Mouse (Mus musculus) hindbrain, embryonic 12.5 days (tissue): ENCODE measurements at regions not wholly inside any gene's neighbourhood (a gene's known extent, or its start where the extent isn't known, plus 50 kb on each side); places are given as distances from the start of the nearest gene placed in this dataset.
A peak's percentile ranks its signal among the peaks of the same experiment; 100 is the strongest.

Experiments used
- ATAC-seq: fragments of 200-750 bp; cut with Nextera tagmentation; 2 replicates; pipeline ENCODE4 v1.8.0; 2017; ENCODE audit warnings: moderate TSS enrichment; ENCODE audit not compliant: low FRiP score
- H3K27ac ChIP-seq: fragments of 300-500 bp; sonication (generic); 2 replicates; pipeline ENCODE4 v1.5.1; 2016; ENCODE audit warnings: mild to moderate bottlenecking
- H3K27me3 ChIP-seq: fragments of 300-500 bp; sonication (generic); 2 replicates; pipeline ENCODE4 v1.6.1; 2016; ENCODE audit warnings: mild to moderate bottlenecking
- H3K36me3 ChIP-seq: fragments of 300-500 bp; sonication (generic); 2 replicates; pipeline ENCODE4 v1.6.1; 2016; ENCODE audit warnings: mild to moderate bottlenecking
- H3K4me1 ChIP-seq: fragments of 300-500 bp; sonication (generic); 2 replicates; pipeline ENCODE4 v1.6.1; 2016
- H3K4me2 ChIP-seq: fragments of 300-500 bp; sonication (generic); replicated peaks from 2 replicates; pipeline ENCODE4 v1.6.1; 2016; ENCODE audit warnings: mild to moderate bottlenecking
- H3K4me3 ChIP-seq: fragments of 300-500 bp; sonication (generic); 2 replicates; pipeline ENCODE4 v1.5.1; 2016; ENCODE audit warnings: mild to moderate bottlenecking
- H3K9ac ChIP-seq: fragments of 300-500 bp; sonication (generic); 2 replicates; pipeline ENCODE4 v1.6.1; 2016; ENCODE audit warnings: mild to moderate bottlenecking, moderate library complexity
- H3K9me3 ChIP-seq: fragments of 300-500 bp; sonication (generic); replicated peaks from 2 replicates; pipeline ENCODE4 v1.6.1; 2016; ENCODE audit warnings: mild to moderate bottlenecking
- WGBS: fragments of 180-500 bp; shearing (Covaris S2); methylation state at CpG from one replicate; pipeline ENCODE4 v1.1.7; 2016; 5-methylcytosine and 5-hydroxymethylcytosine counted together

GRCm38 (mm10) chr6:93353353-93354125, 410.2 kb upstream of the Adamts9 start:
- Histone ChIP-seq H3K27me3 (0 out of 2 replicates have a peak, but pooled peaks cover 4% of the 10 kb centered on the region), H3K4me1 (no peaks in the 10 kb centered on the region), H3K9me3 (no peaks in the 10 kb centered on the region), H3K4me2 (no peak overlapping the region), H3K9ac (no peak overlapping the region), H3K36me3 (no peaks in the 10 kb centered on the region), H3K27ac (no peak overlapping the region), H3K4me3 (no peak overlapping the region)
- ATAC-seq = no peak
- WGBS = 79% methylated on average over 12 of the region's 12 CpGs

GRCm38 (mm10) chr6:93349936-93350700, 406.8 kb upstream of the Adamts9 start:
- 57% methylated on average over 7 of the region's 7 CpGs for WGBS
- Histone ChIP-seq H3K9me3 (no peaks in the 10 kb centered on the region), H3K4me2 (no peak overlapping the region), H3K9ac (no peak overlapping the region), H3K4me1 (no peaks in the 10 kb centered on the region), H3K4me3 (no peak overlapping the region), H3K27me3 (no peaks in the 10 kb centered on the region), H3K27ac (no peak overlapping the region), H3K36me3 (no peaks in the 10 kb centered on the region)
- no peak for ATAC-seq

GRCm38 (mm10) chr6:93348141-93348540, 404.8 kb upstream of the Adamts9 start:
- H3K36me3 ChIP-seq = no peaks in the 10 kb centered on the region
- no peak overlapping the region for H3K4me3 ChIP-seq
- 89% methylated on average over 3 of the region's 3 CpGs for WGBS
- H3K27ac ChIP-seq = no peak overlapping the region
- ATAC-seq = no peak
- no peaks in the 10 kb centered on the region for H3K4me1 ChIP-seq
- H3K27me3 ChIP-seq = no peaks in the 10 kb centered on the region
- H3K9ac ChIP-seq = no peak overlapping the region
- H3K9me3 ChIP-seq = no peaks in the 10 kb centered on the region
- H3K4me2 ChIP-seq = no peak overlapping the region

GRCm38 (mm10) chr6:93328683-93329082, 385.4 kb upstream of the Adamts9 start:
- Histone ChIP-seq H3K36me3 (no peaks in the 10 kb centered on the region), H3K27ac (no peak overlapping the region), H3K4me2 (no peak overlapping the region), H3K4me3 (no peak overlapping the region), H3K9ac (no peak overlapping the region), H3K27me3 (no peaks in the 10 kb centered on the region), H3K4me1 (no peaks in the 10 kb centered on the region), H3K9me3 (no peaks in the 10 kb centered on the region)
- ATAC-seq = no peak
- WGBS = 75% methylated on average over 2 of the region's 2 CpGs

GRCm38 (mm10) chr6:93327930-93328329, 384.6 kb upstream of the Adamts9 start:
- no peaks in the 10 kb centered on the region for H3K9me3 ChIP-seq
- no peak overlapping the region for H3K9ac ChIP-seq
- H3K27ac ChIP-seq = no peak overlapping the region
- H3K36me3 ChIP-seq = no peaks in the 10 kb centered on the region
- H3K4me1 ChIP-seq = no peaks in the 10 kb centered on the region
- 73% methylated on average over 1 of the region's 1 CpGs for WGBS
- no peaks in the 10 kb centered on the region for H3K27me3 ChIP-seq
- ATAC-seq = no peak
- H3K4me2 ChIP-seq = no peak overlapping the region
- H3K4me3 ChIP-seq = no peak overlapping the region

- Histone ChIP-seq H3K9ac (no peak overlapping the region), H3K4me2 (no peak overlapping the region), H3K9me3 (no peaks in the 10 kb centered on the region), H3K4me1 (no peaks in the 10 kb centered on the region), H3K27ac (no peak overlapping the region), H3K27me3 (no peaks in the 10 kb centered on the region), H3K4me3 (no peak overlapping the region), H3K36me3 (no peaks in the 10 kb centered on the region)
- no peak for ATAC-seq
- 73% methylated on average over 3 of the region's 3 CpGs for WGBS
Observed at GRCm38 (mm10) chr6:93323881-93324280, 380.6 kb upstream of the Adamts9 start.

- H3K4me3 ChIP-seq = no peak overlapping the region
- no peaks in the 10 kb centered on the region for H3K4me1 ChIP-seq
- WGBS = 68% methylated on average over 5 of the region's 5 CpGs
- H3K27ac ChIP-seq = no peak overlapping the region
- H3K4me2 ChIP-seq = no peak overlapping the region
- no peak for ATAC-seq
- no peaks in the 10 kb centered on the region for H3K36me3 ChIP-seq
- H3K27me3 ChIP-seq = no peaks in the 10 kb centered on the region
- H3K9me3 ChIP-seq = no peaks in the 10 kb centered on the region
- H3K9ac ChIP-seq = no peak overlapping the region
Observed at GRCm38 (mm10) chr6:93314625-93315024, 371.3 kb upstream of the Adamts9 start.

- Histone ChIP-seq H3K9ac (no peak overlapping the region), H3K9me3 (no peaks in the 10 kb centered on the region), H3K4me3 (no peak overlapping the region), H3K4me1 (no peaks in the 10 kb centered on the region), H3K27ac (no peak overlapping the region), H3K36me3 (no peaks in the 10 kb centered on the region), H3K27me3 (no peaks in the 10 kb centered on the region), H3K4me2 (no peak overlapping the region)
- no peak for ATAC-seq
- 68% methylated on average over 2 of the region's 2 CpGs for WGBS
Observed at GRCm38 (mm10) chr6:93305176-93305575, 361.9 kb upstream of the Adamts9 start.

- ATAC-seq = peak; percentile 81
- no peak overlapping the region for H3K4me2 ChIP-seq
- H3K27ac ChIP-seq = peak overlapping the region; percentile 30; the same call in 1 of the 2 replicates
- peaks cover 9% of the 10 kb centered on the region for H3K4me1 ChIP-seq
- 32% methylated on average over 6 of the region's 6 CpGs for WGBS
- H3K27me3 ChIP-seq = no peaks in the 10 kb centered on the region
- no peaks in the 10 kb centered on the region for H3K36me3 ChIP-seq
- H3K4me3 ChIP-seq = no peak overlapping the region
- 0 out of 2 replicates have a peak, but pooled peaks cover 3% of the 10 kb centered on the region for H3K9me3 ChIP-seq
- H3K9ac ChIP-seq = no peak overlapping the region
Observed at GRCm38 (mm10) chr6:93297975-93298374, 354.7 kb upstream of the Adamts9 start.

GRCm38 (mm10) chr6:93291711-93292110, 348.4 kb upstream of the Adamts9 start:
- Histone ChIP-seq H3K4me3 (no peak overlapping the region), H3K27ac (no peak overlapping the region), H3K27me3 (no peaks in the 10 kb centered on the region), H3K9ac (no peak overlapping the region), H3K36me3 (no peaks in the 10 kb centered on the region), H3K9me3 (0 out of 2 replicates have a peak, but pooled peaks cover 3% of the 10 kb centered on the region), H3K4me1 (no peaks in the 10 kb centered on the region), H3K4me2 (no peak overlapping the region)
- ATAC-seq = no peak
- 90% methylated on average over 1 of the region's 1 CpGs for WGBS

GRCm38 (mm10) chr6:93288421-93288820, 345.1 kb upstream of the Adamts9 start:
- Histone ChIP-seq H3K4me2 (no peak overlapping the region), H3K4me1 (no peaks in the 10 kb centered on the region), H3K36me3 (no peaks in the 10 kb centered on the region), H3K9ac (no peak overlapping the region), H3K27me3 (no peaks in the 10 kb centered on the region), H3K4me3 (no peak overlapping the region), H3K27ac (no peak overlapping the region), H3K9me3 (0 out of 2 replicates have a peak, but pooled peaks cover under 1% of the 10 kb centered on the region)
- ATAC-seq = no peak
- 71% methylated on average over 4 of the region's 4 CpGs for WGBS

- no peak overlapping the region for H3K27ac ChIP-seq
- WGBS = 83% methylated on average over 2 of the region's 2 CpGs
- no peak for ATAC-seq
- H3K9me3 ChIP-seq = no peaks in the 10 kb centered on the region
- H3K27me3 ChIP-seq = no peaks in the 10 kb centered on the region
- no peak overlapping the region for H3K4me2 ChIP-seq
- no peaks in the 10 kb centered on the region for H3K36me3 ChIP-seq
- no peak overlapping the region for H3K9ac ChIP-seq
- no peaks in the 10 kb centered on the region for H3K4me1 ChIP-seq
- H3K4me3 ChIP-seq = no peak overlapping the region
Observed at GRCm38 (mm10) chr6:93285796-93286195, 342.5 kb upstream of the Adamts9 start.
